Mouse (Mus musculus) CH12F3 (cell line): ENCODE results near the gene Dip2c.

ENCODE experiments used
- in situ Hi-C: fragments of 300-500 bp; cut with MboI; formaldehyde crosslinking; loops from 2 replicates; pipeline ENCODE4 v1.14.3; 2020; ENCODE audit warnings: low sequenced_read_pairs

The Dip2c gene

GRCm38 (mm10) chr13:9656613-9657012 lies 380.3 kb downstream of the Dip2c start:
- in situ Hi-C loops, result no loop called here

GRCm38 (mm10) chr13:9660711-9661110 lies 384.4 kb downstream of the Dip2c start:
- in situ Hi-C loops, result no loop called here

DNA sequence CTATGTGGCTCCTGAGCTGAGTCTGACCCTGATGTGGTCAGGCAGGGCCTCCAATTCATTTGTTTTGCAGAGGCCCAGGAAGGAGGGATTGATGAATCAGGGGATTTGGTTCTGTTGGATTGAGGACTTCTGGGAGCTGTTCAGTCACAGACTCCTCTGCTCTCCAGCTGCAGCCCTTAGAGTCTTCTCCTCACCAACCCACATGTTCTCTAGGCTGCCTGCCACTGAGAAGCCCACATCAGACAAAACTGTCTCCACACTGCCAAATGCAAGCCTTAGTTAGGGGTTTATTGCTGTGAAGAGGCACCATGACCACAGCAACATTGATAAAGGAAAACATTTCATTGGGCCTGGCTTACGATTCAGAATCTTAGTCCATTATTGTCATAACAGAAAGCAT lies 387.3 kb downstream of the Dip2c start:
- in situ Hi-C loops, result no loop called here

DNA sequence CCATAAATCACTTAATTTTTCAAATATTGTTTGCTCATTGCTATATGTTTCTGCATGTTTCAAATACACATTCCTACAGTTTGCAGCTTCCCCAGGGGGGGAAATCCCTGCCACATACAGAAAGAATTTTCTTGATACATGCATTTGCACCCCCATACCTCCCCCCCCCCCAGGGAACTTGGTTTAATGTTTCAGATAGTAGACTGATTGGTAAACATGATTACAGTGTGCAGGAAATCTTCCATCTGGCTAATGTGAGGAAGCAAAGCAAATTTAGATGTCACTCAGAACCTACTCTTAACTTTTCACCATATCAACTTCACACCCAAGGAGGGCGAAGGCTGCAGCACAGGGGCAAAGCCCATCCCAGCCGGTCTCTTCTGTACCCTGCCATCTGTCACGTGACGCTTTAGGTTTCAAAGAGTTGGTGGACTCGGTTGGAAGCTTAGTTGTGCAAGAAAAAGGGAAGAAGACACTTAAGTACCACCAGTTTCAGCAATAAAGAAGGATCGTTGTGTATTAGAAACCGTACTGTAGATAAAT lies 391.7 kb downstream of the Dip2c start:
- in situ Hi-C loops, result no loop called here

DNA sequence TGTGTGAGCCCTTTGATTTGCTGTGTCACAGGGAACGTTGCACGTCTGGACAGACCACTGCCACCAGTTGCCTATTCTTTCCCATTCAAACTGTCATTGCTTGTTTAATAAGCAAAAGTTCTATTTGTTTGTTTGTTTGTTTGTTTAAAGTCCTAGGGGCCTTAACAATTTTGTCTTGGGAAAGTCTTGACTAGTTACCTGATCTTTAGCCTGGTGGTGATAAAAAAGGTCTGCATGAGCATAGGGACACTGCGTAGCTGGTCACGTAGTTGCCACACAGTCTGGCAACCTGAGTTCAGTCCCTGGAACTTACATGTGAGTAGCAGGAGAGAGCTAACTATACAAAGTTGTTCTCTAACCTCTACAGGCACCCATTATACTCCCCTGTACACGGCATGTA lies 392.9 kb downstream of the Dip2c start:
- in situ Hi-C loops, result no loop called here

GRCm38 (mm10) chr13:9674126-9674525 lies 397.8 kb downstream of the Dip2c start:
- in situ Hi-C loops, result no loop called here

DNA sequence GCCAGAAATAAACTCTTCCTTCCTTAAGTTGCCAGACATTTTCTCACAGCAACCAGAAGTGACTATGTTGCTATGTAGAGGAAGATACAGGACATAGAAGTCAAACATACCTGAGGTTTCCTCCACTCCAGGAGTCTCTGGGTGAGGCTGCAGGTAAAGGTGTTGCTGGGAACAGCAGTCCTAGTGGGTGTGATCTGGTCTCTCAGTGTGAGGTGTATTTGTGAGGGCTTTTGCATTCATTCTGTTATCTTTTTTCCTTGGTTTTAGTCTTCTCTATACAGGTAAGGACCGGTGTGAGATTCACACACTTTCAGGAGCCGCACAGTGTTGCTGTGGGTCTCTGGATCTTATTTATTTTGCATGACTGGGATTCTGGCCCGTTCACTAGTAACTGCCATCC lies 405.2 kb downstream of the Dip2c start:
- in situ Hi-C loops, result no loop called here

- in situ Hi-C loops, result no loop called here
Observed at GRCm38 (mm10) chr13:9683280-9683679, 407.0 kb downstream of the Dip2c start.

- in situ Hi-C loops, result no loop called here
Observed at GRCm38 (mm10) chr13:9684153-9684923, 408.0 kb downstream of the Dip2c start.

DNA sequence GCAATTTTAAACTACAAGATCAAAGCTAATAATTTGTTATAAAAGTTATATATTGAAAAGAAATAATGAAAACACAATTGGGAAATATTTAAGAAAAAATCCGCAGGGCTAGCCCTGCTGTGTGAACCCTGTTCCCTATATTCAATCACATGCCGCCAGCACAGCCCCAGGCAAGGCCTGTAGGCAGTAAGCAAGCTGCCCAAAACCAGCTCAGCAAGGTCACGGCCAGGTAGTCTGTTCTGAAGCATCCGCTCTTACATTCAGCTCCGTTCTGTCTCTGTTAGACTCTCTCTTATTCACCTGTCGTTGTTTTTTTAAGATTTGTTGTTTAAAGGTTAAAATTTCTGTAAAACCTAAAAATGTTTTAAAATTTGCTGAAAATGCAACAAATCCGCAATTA lies 409.9 kb downstream of the Dip2c start:
- in situ Hi-C loops, result no loop called here

DNA sequence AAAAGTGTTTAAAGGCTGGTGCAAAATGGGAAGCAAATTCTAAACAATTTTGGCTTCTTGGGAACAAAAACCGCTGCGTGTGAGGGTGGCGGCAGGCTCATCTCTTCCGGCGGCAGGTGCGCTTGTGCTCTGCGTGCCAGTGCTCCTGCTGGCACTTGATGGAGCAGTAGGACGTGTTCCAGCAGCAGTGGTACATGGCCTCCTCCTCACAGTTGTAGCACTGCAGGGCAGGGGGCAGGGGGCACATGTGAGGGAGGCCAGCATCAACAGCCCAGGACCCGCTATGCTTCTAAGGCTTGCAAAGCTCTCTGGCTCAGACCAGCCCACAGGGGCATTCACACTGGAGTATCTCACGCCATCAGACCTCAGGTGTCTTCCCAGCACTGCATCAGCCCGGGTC lies 410.4 kb downstream of the Dip2c start:
- in situ Hi-C loops, result no loop called here

DNA sequence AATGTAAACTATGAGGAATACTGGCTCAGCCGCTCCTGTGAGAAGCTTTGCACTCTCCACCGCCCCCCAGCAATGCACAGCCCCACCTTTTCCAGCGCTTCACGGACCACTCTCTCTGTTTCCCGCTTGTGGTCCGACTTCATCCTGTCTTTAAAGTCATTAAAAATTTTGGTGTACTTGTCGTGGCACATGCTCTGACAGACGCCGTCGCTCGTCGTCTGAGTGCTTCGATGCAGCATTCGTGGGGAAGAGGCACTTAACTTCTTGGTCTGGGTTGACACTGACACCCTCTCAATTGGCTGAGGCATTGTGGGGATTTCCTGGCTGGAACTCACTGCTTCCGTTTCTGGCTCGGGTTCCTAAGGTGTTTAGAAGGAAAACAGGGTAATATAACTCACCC lies 413.0 kb downstream of the Dip2c start:
- in situ Hi-C loops, result no loop called here

GRCm38 (mm10) chr13:9692876-9693275 lies 416.5 kb downstream of the Dip2c start:
- in situ Hi-C loops, result no loop called here

- in situ Hi-C loops, result no loop called here
Observed at GRCm38 (mm10) chr13:9694651-9695050, 418.3 kb downstream of the Dip2c start.

- in situ Hi-C loops, result no loop called here
Observed at GRCm38 (mm10) chr13:9695403-9695802, 419.1 kb downstream of the Dip2c start.

- in situ Hi-C loops, result no loop called here
Observed at GRCm38 (mm10) chr13:9695809-9696208, 419.5 kb downstream of the Dip2c start.

DNA sequence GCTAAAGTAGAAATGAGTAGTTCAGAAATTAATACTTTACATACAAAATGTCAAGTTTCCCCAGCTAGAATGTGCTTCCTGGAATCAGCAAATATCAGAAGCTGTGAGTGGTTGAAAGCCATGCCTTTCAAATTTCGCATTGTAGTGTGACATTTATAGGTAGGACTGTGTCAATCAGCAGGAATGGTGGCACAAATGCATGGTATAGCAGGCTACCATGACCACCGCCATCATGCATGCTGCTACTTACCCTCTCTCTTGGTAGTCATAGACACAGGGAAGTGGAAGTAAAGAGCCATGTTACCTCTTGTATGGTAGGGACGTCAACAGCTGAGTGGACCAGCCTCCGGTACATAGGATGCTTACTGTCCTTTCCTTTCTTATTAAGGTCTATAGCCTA lies 421.0 kb downstream of the Dip2c start:
- in situ Hi-C loops, result no loop called here

DNA sequence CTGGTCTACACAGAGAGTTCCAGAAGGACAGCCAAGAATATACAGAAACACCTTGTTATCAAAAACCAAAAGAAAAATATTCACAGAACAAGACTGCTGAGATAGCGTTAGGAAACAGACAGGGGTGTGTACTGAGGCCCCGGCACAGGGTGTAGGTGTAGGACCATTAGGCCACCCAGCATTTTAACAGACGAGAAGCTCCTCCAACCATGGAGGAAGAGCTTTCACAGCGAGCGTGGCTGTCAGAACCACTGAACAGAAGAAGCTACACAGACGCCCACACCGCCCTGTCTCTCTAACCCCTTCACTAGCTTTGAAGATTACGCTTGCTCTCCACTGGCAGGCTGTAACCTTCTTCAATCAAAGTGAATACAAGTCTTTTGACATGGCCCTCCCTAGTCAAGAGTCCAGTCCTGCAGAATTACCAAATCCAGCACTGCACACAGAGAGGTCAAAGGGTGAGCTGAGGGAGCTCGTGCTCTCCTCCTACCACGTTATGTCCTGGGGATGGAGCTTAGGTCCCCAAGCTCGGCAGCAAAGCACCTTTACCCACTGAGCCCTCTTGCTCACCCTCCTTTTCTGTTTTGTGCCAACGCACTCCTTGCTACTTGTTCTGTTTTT lies 426.4 kb downstream of the Dip2c start:
- in situ Hi-C loops, result no loop called here

- in situ Hi-C loops, result no loop called here
Observed at GRCm38 (mm10) chr13:9706720-9707119, 430.4 kb downstream of the Dip2c start.

GRCm38 (mm10) chr13:9708433-9709240 lies 432.3 kb downstream of the Dip2c start:
- in situ Hi-C loops, result no loop called here

DNA sequence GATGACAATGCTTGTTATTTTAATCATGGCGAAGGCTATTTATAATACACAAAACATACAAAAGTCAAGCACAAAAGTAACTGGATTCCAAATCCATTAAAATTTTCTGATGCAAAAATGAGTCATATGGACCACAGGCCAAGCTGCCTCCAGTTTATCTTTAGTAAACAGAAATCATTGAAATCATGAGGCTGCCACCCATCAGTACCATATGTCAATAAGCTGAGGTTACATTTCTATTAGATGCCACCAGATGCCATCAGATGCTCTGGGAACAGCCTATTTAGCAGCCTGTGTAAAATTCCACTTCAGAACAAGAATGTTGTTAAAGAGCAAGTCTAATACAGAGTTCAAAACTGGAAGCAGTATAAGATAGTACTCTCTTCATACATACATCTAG lies 436.1 kb downstream of the Dip2c start:
- in situ Hi-C loops, result no loop called here

DNA sequence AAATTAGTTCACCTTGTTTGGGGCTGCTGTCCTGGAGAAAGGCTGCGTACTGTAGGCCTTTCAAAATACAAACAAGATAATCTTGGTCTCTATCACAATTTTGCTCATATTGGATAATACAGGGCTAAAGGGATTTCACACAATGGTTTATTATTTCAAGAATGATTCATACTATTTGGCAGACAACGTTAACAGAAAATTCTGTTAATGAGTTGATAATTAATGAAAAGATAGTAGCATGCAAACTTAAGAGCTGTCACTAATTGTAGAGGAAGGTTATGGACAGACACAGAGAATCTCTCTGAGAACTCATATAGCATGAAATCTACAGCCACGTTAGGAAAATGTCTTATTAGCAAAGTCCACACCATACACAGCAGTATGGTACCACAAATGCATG lies 436.6 kb downstream of the Dip2c start:
- in situ Hi-C loops, result no loop called here
